Mouse (Mus musculus): ENCODE measurements around the gene Slc9a4.
"Not testable (repeated sequence)": the region's sequence is repeated elsewhere in the genome, so short reads cannot be mapped to it uniquely, and the experiment has no call there.

Gene Slc9a4

DNA sequence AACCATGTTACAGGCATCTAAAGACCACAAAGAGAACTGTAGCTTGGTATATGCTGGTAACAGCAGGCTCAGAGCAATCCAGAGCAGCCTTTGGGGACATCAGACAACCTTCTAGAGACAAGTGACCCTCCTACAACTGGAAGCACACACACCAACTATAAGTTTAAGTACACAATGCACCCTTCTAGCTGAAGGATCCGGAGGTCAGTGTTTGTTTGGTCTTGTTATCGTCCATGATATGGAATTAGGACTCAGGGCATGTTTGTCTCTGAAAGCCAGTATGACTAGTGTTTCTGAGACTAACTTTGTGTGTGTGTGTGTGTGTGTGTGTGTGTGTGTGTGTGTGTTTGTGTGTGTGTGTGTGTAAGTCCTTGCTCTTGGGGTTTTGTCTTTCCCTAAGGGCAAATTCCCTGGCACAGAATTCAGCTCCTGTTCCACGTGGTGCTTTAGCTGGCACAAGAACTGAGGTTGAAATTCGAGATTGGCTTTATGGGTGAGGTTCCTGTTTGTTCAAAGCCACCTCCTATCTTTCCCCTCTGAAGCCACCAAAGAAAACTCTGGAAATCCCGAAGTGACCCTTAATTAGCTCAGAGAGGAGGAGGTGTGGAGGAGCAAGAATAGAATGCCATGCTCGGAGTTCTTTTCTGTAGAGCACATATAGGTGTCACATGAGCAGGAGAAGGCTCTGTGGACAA lies 71.1 kb downstream of the Slc9a4 start:
- ATAC-seq (ENCODE audit: low TSS enrichment): no peak

DNA sequence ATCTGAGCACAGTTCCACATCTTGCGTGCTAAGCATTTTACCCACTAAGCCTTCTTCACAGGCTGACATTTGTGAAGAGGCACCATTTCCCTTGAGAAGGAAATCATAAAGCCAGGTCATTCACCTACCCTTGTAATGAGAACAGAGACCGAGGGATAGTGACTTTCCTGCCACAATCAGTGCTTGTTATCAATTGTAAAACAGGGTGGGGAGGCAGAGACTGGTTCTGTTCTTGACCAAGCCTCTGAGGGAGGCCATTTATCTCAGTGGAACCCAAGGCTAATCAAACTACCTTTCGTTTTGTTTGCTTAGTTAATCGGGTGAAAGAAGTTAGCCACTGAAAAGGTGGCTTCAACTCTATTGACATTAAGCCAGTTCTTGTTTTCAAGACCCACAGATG lies 77.2 kb downstream of the Slc9a4 start:
- ATAC-seq (ENCODE audit: low TSS enrichment): no peak

DNA sequence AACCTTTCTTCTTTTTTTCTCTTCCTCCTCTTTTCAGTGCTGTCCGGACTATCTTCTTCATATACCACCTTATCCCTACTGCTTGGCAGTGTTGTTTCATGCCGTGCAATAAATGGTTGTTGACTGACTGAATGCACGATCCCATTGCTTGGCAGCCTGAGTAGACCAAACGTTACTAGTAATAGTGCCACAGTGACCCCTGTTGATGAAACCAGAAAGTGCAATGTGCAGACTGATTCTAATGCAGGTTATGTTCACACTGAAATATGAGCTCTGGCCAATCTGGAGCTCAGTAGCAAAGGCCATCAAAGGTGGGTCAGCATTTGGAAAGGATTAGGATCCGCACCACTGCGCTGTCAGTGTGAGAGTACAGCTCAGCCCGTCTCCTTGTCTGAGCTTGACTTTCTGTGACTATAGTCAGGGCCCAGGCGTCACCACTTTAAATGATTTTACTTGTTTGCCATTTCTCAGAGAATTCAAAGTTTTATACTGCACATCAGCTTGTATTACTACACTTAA lies 78.2 kb downstream of the Slc9a4 start:
- ATAC-seq (ENCODE audit: low TSS enrichment): peak; percentile 82

DNA sequence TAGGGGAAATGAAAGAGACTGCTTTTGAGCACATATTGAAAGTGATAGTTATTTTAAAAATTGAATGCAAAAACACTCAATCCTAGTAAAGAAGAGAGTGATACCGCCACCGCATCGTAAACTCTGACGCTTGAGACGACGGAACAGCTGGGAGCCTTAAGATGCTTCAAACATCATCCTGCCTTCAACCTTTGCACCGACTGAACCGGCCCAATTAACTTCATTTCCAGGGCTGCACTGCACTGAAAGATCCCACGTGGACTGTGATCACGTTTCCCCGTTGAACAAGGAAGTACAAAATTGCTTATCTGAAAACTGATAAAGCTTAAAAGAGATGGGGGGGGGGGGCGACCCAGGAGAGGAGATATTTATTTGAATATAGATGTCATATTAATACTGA lies 79.1 kb downstream of the Slc9a4 start:
- ATAC-seq (ENCODE audit: low TSS enrichment): no peak

DNA sequence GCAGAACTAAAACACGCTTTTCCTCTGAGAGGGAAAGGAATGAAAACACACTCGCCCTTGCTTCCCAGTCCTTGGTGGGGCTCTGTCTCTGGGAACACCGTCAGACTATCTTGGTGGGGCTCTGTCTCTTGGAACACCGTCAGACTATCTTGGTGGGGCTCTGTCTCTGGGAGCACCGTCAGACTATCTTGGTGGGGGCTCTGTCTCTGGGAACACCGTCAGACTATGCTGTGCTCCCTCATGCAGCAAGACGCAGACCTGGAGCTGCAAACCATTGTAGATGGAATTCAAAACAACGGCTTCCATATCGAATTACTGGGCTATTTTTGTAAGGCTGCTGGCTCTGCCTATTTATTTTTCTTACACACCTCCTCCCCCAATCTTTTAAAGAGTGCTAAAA lies 79.6 kb downstream of the Slc9a4 start:
- ATAC-seq (ENCODE audit: low TSS enrichment): no peak

DNA sequence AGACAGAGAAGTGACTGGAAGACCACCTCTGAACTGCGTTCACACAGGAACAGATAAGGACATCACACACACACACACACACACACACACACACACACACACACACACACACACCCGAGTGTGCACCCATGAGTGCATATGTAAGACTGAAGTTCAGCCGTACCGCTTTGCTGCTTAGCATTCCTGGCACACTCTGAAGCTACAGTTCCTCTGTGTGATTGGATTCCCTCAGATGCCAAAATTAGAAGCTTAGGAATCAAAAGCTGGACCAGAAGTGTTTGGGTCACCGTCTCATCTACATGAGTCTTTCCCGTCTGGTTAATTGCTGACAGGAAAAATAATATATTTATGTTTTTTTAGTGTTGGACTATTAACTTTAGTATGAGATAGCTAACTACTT lies 81.0 kb downstream of the Slc9a4 start:
- ATAC-seq (ENCODE audit: low TSS enrichment): no peak

DNA sequence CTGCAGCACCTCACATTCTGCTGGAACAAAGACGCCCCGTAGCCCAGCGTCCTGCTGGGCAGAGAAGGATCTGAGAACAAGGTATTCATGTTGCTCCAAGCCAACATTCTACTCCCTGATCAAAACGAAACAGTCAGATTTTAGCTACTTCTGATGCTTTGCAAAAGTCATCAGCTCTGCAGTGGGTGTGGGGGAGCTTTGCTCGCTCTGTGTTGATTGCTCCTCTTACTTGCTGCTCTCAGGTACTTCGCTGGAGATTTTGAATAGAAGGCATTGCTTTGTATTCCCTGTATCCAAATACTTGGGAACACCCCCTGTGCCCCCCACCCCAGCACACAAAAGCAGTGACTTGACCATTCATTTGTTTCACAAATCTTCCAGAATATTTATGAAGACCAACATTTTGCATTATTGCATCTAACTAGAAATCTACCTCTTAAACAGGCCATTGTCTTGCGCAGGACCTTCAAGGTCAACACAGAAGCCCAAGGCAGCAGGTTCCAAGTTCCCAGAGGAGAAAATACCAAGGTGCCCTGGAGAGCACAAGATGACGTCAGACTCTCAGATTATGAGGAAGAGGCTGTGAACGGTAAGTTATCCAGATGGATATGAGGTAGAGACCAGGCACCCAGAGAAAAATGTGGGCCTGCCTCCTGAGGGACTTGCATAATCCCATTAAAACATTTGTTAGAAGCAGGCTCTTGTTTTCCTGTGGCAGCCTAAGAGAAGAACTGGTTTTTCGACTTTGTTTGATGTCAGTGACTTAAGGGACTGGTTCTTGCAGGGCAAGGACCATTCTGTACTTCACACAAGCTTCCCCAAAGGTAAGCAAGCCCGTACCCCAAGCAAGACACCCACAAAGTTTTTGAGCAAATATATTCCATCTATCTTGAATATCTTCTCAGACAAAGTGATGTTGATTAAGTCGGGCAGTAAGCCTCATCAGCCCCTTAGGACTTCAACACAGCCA lies 85.8 kb downstream of the Slc9a4 start:
- no peak for ATAC-seq (ENCODE audit: low TSS enrichment)

DNA sequence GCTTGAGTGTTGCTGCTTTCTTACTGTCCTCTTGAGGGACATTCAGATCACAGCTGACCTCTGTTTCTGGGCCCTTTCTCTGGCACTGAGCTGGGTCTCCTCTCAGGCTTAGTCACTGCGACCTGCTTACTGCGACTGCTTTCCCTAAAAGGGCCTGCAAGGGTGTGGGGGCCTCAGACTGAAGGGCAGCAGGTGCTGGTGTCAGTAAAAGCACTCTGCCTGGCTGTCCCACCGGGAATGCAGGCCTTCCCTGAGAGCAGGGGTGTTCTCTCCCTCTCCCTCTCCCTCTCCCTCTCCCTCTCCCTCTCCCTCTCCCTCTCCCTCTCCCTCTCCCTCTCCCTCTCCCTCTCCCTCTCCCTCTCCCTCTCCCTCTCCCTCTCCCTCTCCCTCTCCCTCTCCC lies 87.6 kb downstream of the Slc9a4 start:
- not testable (repeated sequence) for ATAC-seq (ENCODE audit: low TSS enrichment)

DNA sequence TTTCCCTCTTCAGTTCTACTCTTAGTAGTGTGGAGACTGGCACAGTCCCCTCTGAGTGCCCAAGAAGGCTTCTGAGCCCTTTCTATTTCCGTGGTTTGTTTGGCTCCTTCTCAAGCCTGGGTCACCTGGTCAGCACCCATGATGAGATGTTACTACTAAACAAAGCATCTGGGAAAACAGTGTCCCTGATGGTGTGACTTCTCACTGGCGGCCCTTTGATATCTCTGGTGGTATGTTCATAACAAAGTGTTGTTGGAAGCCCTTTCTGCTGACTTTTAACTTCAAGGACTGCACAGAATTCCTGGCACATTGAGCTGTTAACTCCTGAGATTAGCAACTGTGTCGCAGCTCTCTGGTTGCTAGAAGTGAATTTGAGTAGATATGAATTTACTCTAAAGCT lies 90.1 kb downstream of the Slc9a4 start:
- no peak for ATAC-seq (ENCODE audit: low TSS enrichment)

DNA sequence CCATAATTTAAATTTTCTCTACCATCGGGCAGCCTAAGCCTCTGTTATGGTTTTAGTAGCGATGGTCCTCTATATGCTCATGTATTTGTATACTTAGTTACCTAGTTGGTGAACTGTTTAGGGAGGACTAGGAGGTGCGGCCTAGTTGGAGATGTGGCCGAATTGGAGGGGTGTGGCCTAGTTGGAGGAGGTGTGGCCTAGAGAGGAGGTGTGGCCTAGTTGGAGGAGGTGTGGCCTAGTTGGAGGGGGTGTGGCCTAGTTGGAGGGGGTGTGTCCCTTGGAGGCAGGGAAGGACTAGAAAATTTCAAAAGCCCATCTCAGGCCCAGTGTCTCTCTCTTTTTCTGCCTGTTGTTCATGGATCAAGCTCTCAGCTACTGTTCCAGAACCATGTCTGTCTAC lies 91.6 kb downstream of the Slc9a4 start:
- ATAC-seq (ENCODE audit: low TSS enrichment): no peak

DNA sequence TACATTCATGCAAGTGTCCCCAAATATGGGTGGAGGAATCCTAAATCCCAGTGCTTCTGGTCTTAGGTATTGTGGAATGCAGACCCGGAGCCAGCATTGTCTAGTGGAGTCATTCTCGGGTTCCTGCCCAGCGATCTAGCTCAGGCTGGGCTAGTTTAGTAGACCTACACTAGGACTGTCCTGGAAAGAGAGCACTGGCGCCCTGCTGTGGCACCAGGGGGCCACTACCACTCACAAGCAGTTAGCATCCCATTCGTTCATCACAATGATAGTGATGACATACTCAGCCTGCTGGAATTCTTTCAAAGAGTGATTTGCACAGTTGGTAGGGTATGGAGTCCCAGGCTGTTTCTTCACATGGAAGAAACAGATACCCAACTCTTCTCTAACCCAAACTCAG lies 97.4 kb downstream of the Slc9a4 start:
- ATAC-seq (ENCODE audit: low TSS enrichment): no peak
